Mouse (Mus musculus) lung, adult 2 months (tissue): ENCODE measurements at regions not wholly inside any gene's neighbourhood (a gene's known extent, or its start where the extent isn't known, plus 50 kb on each side); places are given as distances from the start of the nearest gene placed in this dataset.
A peak's percentile ranks its signal among the peaks of the same experiment; 100 is the strongest.

Source experiments
- DNase-seq: peaks from one replicate; pipeline ENCODE4 v3.0.0; 2022
- H3K4me1 ChIP-seq: fragments of 200-500 bp; 2 replicates; pipeline ENCODE4 v1.6.1; 2011; ENCODE audit warnings: low read length; ENCODE audit not compliant: control insufficient read depth, insufficient read depth
- H3K4me3 ChIP-seq: fragments of 200-500 bp; replicated peaks from 2 replicates; pipeline ENCODE3; 2011; ENCODE audit warnings: low read depth, mild to moderate bottlenecking, control low read depth, low read length; ENCODE audit errors: extremely low read depth
- CTCF ChIP-seq: fragments of 200-500 bp; IDR thresholded peaks from 2 replicates; pipeline ENCODE4 v1.5.1; 2011; ENCODE audit warnings: mild to moderate bottlenecking, low read length, control low read depth; ENCODE audit not compliant: insufficient read depth
- POLR2A ChIP-seq: fragments of 200-500 bp; IDR thresholded peaks from 2 replicates; pipeline ENCODE4 v1.6.1; 2011; ENCODE audit warnings: low read depth, mild to moderate bottlenecking, control low read depth, low read length, borderline replicate concordance; ENCODE audit errors: extremely low read depth
- WGBS: fragments of 180-500 bp; shearing (Covaris S2); methylation state at CpG from one replicate; pipeline ENCODE4 v1.1.7; 2018; 5-methylcytosine and 5-hydroxymethylcytosine counted together

GRCm38 (mm10) chr1:88578231-88578620, 68.4 kb upstream of the Glrp1 start:
- no peak for DNase-seq
- TF ChIP-seq POLR2A: no peak
- no peak for TF ChIP-seq CTCF
- peaks cover 12% of the 10 kb centered on the region for H3K4me1 ChIP-seq
- no peak overlapping the region for H3K4me3 ChIP-seq

- no peak for DNase-seq
- TF ChIP-seq POLR2A: no peak
- no peak for TF ChIP-seq CTCF
- Histone ChIP-seq H3K4me1 (peaks cover 12% of the 10 kb centered on the region), H3K4me3 (no peak overlapping the region)
- 68% methylated on average over 12 of the region's 12 CpGs for WGBS
Measured at GRCm38 (mm10) chr1:88577498-88578230, 67.8 kb upstream of the Glrp1 start.

- 34% methylated on average over 14 of the region's 14 CpGs for WGBS
- TF ChIP-seq POLR2A (peak; percentile 29; the same call in 1 of the 2 replicates), CTCF (no peak)
- H3K4me3 ChIP-seq: peak overlapping the region; percentile 53
Measured at GRCm38 (mm10) chr1:88575917-88576669, 66.2 kb upstream of the Glrp1 start.

GRCm38 (mm10) chr1:88575291-88575690, 65.4 kb upstream of the Glrp1 start:
- no peak for DNase-seq
- peaks cover 12% of the 10 kb centered on the region for H3K4me1 ChIP-seq
- WGBS: 37% methylated on average over 4 of the region's 4 CpGs
- TF ChIP-seq CTCF (no peak), POLR2A (no peak)
- H3K4me3 ChIP-seq: no peak overlapping the region

More at GRCm38 (mm10) chr1:88575917-88576669, 66.2 kb upstream of the Glrp1 start:
- H3K4me1 ChIP-seq: peaks cover 12% of the 10 kb centered on the region
- DNase-seq: peak; percentile 52

GRCm38 (mm10) chr1:88572161-88572560, 62.3 kb upstream of the Glrp1 start:
- TF ChIP-seq CTCF: no peak
- no peak for TF ChIP-seq POLR2A
- Histone ChIP-seq H3K4me3 (no peak overlapping the region), H3K4me1 (peaks cover 12% of the 10 kb centered on the region)
- DNase-seq: no peak
- WGBS: 91% methylated on average over 13 of the region's 13 CpGs

GRCm38 (mm10) chr1:88568447-88569053, 58.7 kb upstream of the Glrp1 start:
- no peak overlapping the region for H3K4me3 ChIP-seq
- DNase-seq: no peak
- 77% methylated on average over 6 of the region's 6 CpGs for WGBS
- TF ChIP-seq CTCF (no peak), POLR2A (no peak)
- H3K4me1 ChIP-seq: no peaks in the 10 kb centered on the region; the same call in 1 of the 2 replicates

- WGBS: 56% methylated on average over 1 of the region's 1 CpGs
Measured at GRCm38 (mm10) chr1:88567198-88567597, 57.3 kb upstream of the Glrp1 start.

GRCm38 (mm10) chr1:88566426-88566825, 56.6 kb upstream of the Glrp1 start:
- Histone ChIP-seq H3K4me3 (no peak overlapping the region), H3K4me1 (no peaks in the 10 kb centered on the region; the same call in 1 of the 2 replicates)
- no peak for DNase-seq
- TF ChIP-seq POLR2A (no peak), CTCF (no peak)

More at GRCm38 (mm10) chr1:88567198-88567597, 57.3 kb upstream of the Glrp1 start:
- Histone ChIP-seq H3K4me1 (no peaks in the 10 kb centered on the region; the same call in 1 of the 2 replicates), H3K4me3 (no peak overlapping the region)
- TF ChIP-seq POLR2A (no peak), CTCF (no peak)
- DNase-seq: no peak

GRCm38 (mm10) chr1:88564825-88565224, 55.0 kb upstream of the Glrp1 start:
- 54% methylated on average over 4 of the region's 4 CpGs for WGBS
- Histone ChIP-seq H3K4me1 (no peaks in the 10 kb centered on the region; the same call in 1 of the 2 replicates), H3K4me3 (no peak overlapping the region)
- DNase-seq: no peak
- no peak for TF ChIP-seq CTCF
- no peak for TF ChIP-seq POLR2A
